Mouse (Mus musculus) WW6 (cell line): ENCODE results near the gene Ippk.

ENCODE experiments used
- DNase-seq: peaks from one replicate; pipeline ENCODE4 v3.0.0-alpha.2; 2013; ENCODE audit warnings: low read depth, low spot score

The Ippk gene

GRCm38 (mm10) chr13:49480551-49480950, 59.5 kb downstream of the Ippk start:
- no peak for DNase-seq

GRCm38 (mm10) chr13:49485388-49485787, 64.3 kb downstream of the Ippk start:
- no peak for DNase-seq

- no peak for DNase-seq
Measured at GRCm38 (mm10) chr13:49492376-49493368, 71.6 kb downstream of the Ippk start, which contains the start of gene Tes3-ps. Tes3-ps (plus strand) TSS chr13:49493318.

GRCm38 (mm10) chr13:49504510-49504909, 83.5 kb downstream of the Ippk start, which contains the start of gene Ecm2:
Ecm2 (plus strand) TSS chr13:49504810.
- no peak for DNase-seq

GRCm38 (mm10) chr13:49505776-49506175, 84.7 kb downstream of the Ippk start:
- no peak for DNase-seq

- no peak for DNase-seq
Measured at GRCm38 (mm10) chr13:49507176-49507575, 86.1 kb downstream of the Ippk start.
